Mouse (Mus musculus) lung, postnatal 0 days (tissue): ENCODE data around the gene Osbpl10.

Experiments
- CTCF ChIP-seq: IDR thresholded peaks from 2 replicates; pipeline ENCODE4 v1.5.1; 2016; ENCODE audit warnings: antibody characterized with exemption, mild to moderate bottlenecking
- EP300 ChIP-seq: IDR thresholded peaks from 2 replicates; pipeline ENCODE4 v1.6.1; 2016; ENCODE audit warnings: antibody characterized with exemption, mild to moderate bottlenecking, control low read depth

GRCm38 (mm10) chr9:115058806-115059205 is 80.4 kb downstream of the Osbpl10 start:
- TF ChIP-seq CTCF (no peak), EP300 (no peak)
